Mouse (Mus musculus) heart, embryonic 10.5 days (tissue): ENCODE measurements around the gene Mroh2b. TPM values are rescaled to one million over a fixed set of nuclear protein-coding genes. Genes with fewer than 3 reads are reported as not detected.

Source experiments
- DNase-seq: peaks from one replicate; pipeline ENCODE4 v3.0.0-alpha.2; 2017; ENCODE audit warnings: low spot score
- H3K27ac ChIP-seq: fragments of 300-500 bp; sonication (generic); 2 replicates; pipeline ENCODE4 v1.5.1; 2016; ENCODE audit warnings: mild to moderate bottlenecking
- H3K27me3 ChIP-seq: fragments of 300-500 bp; sonication (generic); 2 replicates; pipeline ENCODE4 v1.6.1; 2016; ENCODE audit warnings: mild to moderate bottlenecking; ENCODE audit not compliant: poor library complexity, insufficient read depth, severe bottlenecking
- H3K36me3 ChIP-seq: fragments of 300-500 bp; sonication (generic); 2 replicates; pipeline ENCODE4 v1.6.1; 2016; ENCODE audit warnings: mild to moderate bottlenecking, moderate library complexity
- H3K4me1 ChIP-seq: fragments of 300-500 bp; sonication (generic); 2 replicates; pipeline ENCODE4 v1.6.1; 2016; ENCODE audit warnings: mild to moderate bottlenecking
- H3K4me3 ChIP-seq: fragments of 300-500 bp; sonication (generic); 2 replicates; pipeline ENCODE4 v1.5.1; 2016; ENCODE audit warnings: mild to moderate bottlenecking, moderate library complexity
- H3K9me3 ChIP-seq: fragments of 300-500 bp; sonication (generic); 2 replicates; pipeline ENCODE4 v1.6.1; 2016; ENCODE audit warnings: mild to moderate bottlenecking, moderate library complexity
- WGBS: fragments of 180-500 bp; shearing (Covaris S2); methylation state at CpG from one replicate; pipeline ENCODE4 v1.1.7; 2016; 5-methylcytosine and 5-hydroxymethylcytosine counted together
- polyA plus RNA-seq: library from polyadenylated mRNA; unstranded; fragments of >200 nt; fragmentation: Nextera tagmentation; extraction: Ambion mirVana; gene quantifications from 2 replicates; pipeline ENCODE4 v1.2.1, GENCODE M21; 2016

Mroh2b gene
- polyA plus RNA-seq, result not detected in 2 replicates

- no peak for DNase-seq
- H3K4me1 ChIP-seq, result no peaks in the 10 kb centered on the region
- H3K36me3 ChIP-seq, result no peaks in the 10 kb centered on the region
- H3K9me3 ChIP-seq, result no peaks in the 10 kb centered on the region
- WGBS, result 89% methylated on average over 1 of the region's 1 CpGs
- no peak within 1 kb of the TSS for H3K27ac ChIP-seq
- H3K27me3 ChIP-seq, result no peaks in the 10 kb centered on the region
- H3K4me3 ChIP-seq, result no peak within 1 kb of the TSS
These were observed at the start of gene Mroh2b for GRCm38 (mm10) chr15:4898437-4898836. TSS of gene Mroh2b (plus strand) at chr15:4898737.

GRCm38 (mm10) chr15:4850015-4850414 is 48.5 kb upstream of the Mroh2b start:
- Histone ChIP-seq H3K4me3 (no peak overlapping the region), H3K9me3 (no peaks in the 10 kb centered on the region), H3K4me1 (no peaks in the 10 kb centered on the region), H3K27ac (no peak overlapping the region), H3K36me3 (no peaks in the 10 kb centered on the region), H3K27me3 (no peaks in the 10 kb centered on the region)
- 73% methylated on average over 1 of the region's 1 CpGs for WGBS
- no peak for DNase-seq

- H3K27me3 ChIP-seq, result no peaks in the 10 kb centered on the region
- no peak overlapping the region for H3K27ac ChIP-seq
- H3K36me3 ChIP-seq, result no peaks in the 10 kb centered on the region
- H3K9me3 ChIP-seq, result no peaks in the 10 kb centered on the region
- WGBS, result 66% methylated on average over 3 of the region's 3 CpGs
- DNase-seq, result no peak
- H3K4me3 ChIP-seq, result no peak overlapping the region
- H3K4me1 ChIP-seq, result no peaks in the 10 kb centered on the region
These were observed 3.6 kb upstream of the Mroh2b start for GRCm38 (mm10) chr15:4894962-4895361.

- no peaks in the 10 kb centered on the region for H3K9me3 ChIP-seq
- H3K4me1 ChIP-seq, result no peaks in the 10 kb centered on the region
- H3K36me3 ChIP-seq, result no peaks in the 10 kb centered on the region
- WGBS, result 81% methylated on average over 8 of the region's 8 CpGs
- H3K27me3 ChIP-seq, result no peaks in the 10 kb centered on the region
- no peak overlapping the region for H3K27ac ChIP-seq
- DNase-seq, result no peak
- no peak overlapping the region for H3K4me3 ChIP-seq
These were observed 36.2 kb downstream of the Mroh2b start for GRCm38 (mm10) chr15:4934731-4935130.

GRCm38 (mm10) chr15:4973355-4973754 is 74.8 kb downstream of the Mroh2b start:
- Histone ChIP-seq H3K9me3 (no peaks in the 10 kb centered on the region), H3K4me1 (no peaks in the 10 kb centered on the region), H3K36me3 (no peaks in the 10 kb centered on the region), H3K27me3 (no peaks in the 10 kb centered on the region), H3K4me3 (no peak overlapping the region), H3K27ac (no peak overlapping the region)
- DNase-seq, result no peak
- WGBS, result 85% methylated on average over 1 of the region's 1 CpGs

GRCm38 (mm10) chr15:5002903-5003302 is 104.4 kb downstream of the Mroh2b start:
- Histone ChIP-seq H3K27ac (no peak overlapping the region), H3K4me1 (no peaks in the 10 kb centered on the region), H3K27me3 (no peaks in the 10 kb centered on the region), H3K4me3 (no peak overlapping the region), H3K9me3 (no peaks in the 10 kb centered on the region), H3K36me3 (no peaks in the 10 kb centered on the region)
- DNase-seq, result no peak
- 14% methylated on average over 2 of the region's 2 CpGs for WGBS

GRCm38 (mm10) chr15:5003503-5004196 is 105.1 kb downstream of the Mroh2b start:
- Histone ChIP-seq H3K9me3 (no peaks in the 10 kb centered on the region), H3K27me3 (no peaks in the 10 kb centered on the region), H3K4me3 (no peak overlapping the region), H3K27ac (no peak overlapping the region), H3K4me1 (no peaks in the 10 kb centered on the region), H3K36me3 (no peaks in the 10 kb centered on the region)
- DNase-seq, result no peak
- WGBS, result 78% methylated on average over 6 of the region's 6 CpGs

- 65% methylated on average over 11 of the region's 11 CpGs for WGBS
- no peak overlapping the region for H3K4me3 ChIP-seq
- no peaks in the 10 kb centered on the region for H3K9me3 ChIP-seq
- no peak for DNase-seq
- no peaks in the 10 kb centered on the region for H3K36me3 ChIP-seq
- H3K27me3 ChIP-seq, result no peaks in the 10 kb centered on the region
- no peaks in the 10 kb centered on the region for H3K4me1 ChIP-seq
- no peak overlapping the region for H3K27ac ChIP-seq
These were observed 111.1 kb downstream of the Mroh2b start for GRCm38 (mm10) chr15:5009644-5010107.

Other genes with a start within 250 kb of the Mroh2b start
- gene C6, start 171.6 kb upstream of the Mroh2b start, polyA plus RNA-seq, result not detected in 2 replicates
- 0.09 and 0.11 TPM in 2 replicates for gene C7, start 165.0 kb downstream of the Mroh2b start, polyA plus RNA-seq
- gene Card6, start 209.8 kb downstream of the Mroh2b start, polyA plus RNA-seq, result 1.5 and 2.3 TPM in 2 replicates
- 366 and 403 TPM in 2 replicates for gene Rpl37, start 217.9 kb downstream of the Mroh2b start, polyA plus RNA-seq
- gene Prkaa1, start 245.1 kb downstream of the Mroh2b start, polyA plus RNA-seq, result 21.1 and 22.7 TPM in 2 replicates